Mouse (Mus musculus) erythroblast, embryonic 14.5 days (primary cell): ENCODE data around the gene Irf5. TPM values are rescaled to one million over a fixed set of nuclear protein-coding genes. Genes with fewer than 3 reads are reported as not detected.
A peak's percentile ranks its signal among the peaks of the same experiment; 100 is the strongest.

ENCODE experiments used
- H3K27me3 ChIP-seq: 2 replicates; pipeline ENCODE4 v1.6.1; 2012; ENCODE audit warnings: inconsistent platforms; ENCODE audit not compliant: control insufficient read depth
- H3K36me3 ChIP-seq: 2 replicates; pipeline ENCODE4 v1.6.1; 2012; ENCODE audit warnings: mild to moderate bottlenecking, inconsistent platforms; ENCODE audit not compliant: control insufficient read depth
- H3K4me1 ChIP-seq: 2 replicates; pipeline ENCODE4 v1.6.1; 2012; ENCODE audit warnings: inconsistent platforms; ENCODE audit not compliant: control insufficient read depth
- H3K4me3 ChIP-seq: replicated peaks from 2 replicates; pipeline ENCODE3; 2012; ENCODE audit warnings: moderate library complexity, mild to moderate bottlenecking, inconsistent platforms
- H3K9me3 ChIP-seq: 2 replicates; pipeline ENCODE4 v1.6.1; 2012; ENCODE audit warnings: low read length, inconsistent platforms, mixed read lengths; ENCODE audit not compliant: control insufficient read depth
- GATA1 ChIP-seq: IDR thresholded peaks from 2 replicates; pipeline ENCODE4 v1.6.1; 2012; ENCODE audit warnings: low read length, inconsistent platforms, mixed read lengths
- TAL1 ChIP-seq: IDR thresholded peaks from 3 replicates; pipeline ENCODE4 v1.6.1; 2012; ENCODE audit warnings: low read length, inconsistent platforms, mixed read lengths
- polyA plus RNA-seq: library from polyadenylated mRNA; stranded (reverse); fragments of >175 nt; gene quantifications from 2 replicates; pipeline ENCODE4 v1.2.3, GENCODE M21; 2012

Irf5 gene
- polyA plus RNA-seq, 1 experiment: 0.16 TPM

DNA sequence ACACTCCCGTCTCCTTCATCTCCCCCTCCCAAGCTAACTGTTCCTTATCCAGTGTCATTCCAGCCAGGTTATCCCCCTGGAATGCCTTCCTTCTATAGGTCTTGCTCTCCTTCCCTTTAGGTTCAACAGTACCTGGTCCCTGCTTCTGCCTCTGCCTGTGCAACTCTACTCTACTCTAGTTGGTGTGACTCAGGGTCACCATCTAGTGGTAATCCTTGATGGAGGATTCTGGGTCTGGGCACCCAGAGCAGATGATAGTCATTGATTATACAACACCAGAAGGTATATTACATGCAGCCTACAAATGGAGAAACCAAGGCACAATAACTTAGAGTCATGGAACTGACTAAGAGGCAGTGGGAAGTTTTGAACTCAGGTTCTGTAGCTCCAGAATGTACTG lies 24.8 kb upstream of the Irf5 start:
- Histone ChIP-seq H3K36me3 (no peaks in the 10 kb centered on the region), H3K9me3 (no peaks in the 10 kb centered on the region), H3K27me3 (peaks cover 37% of the 10 kb centered on the region), H3K4me3 (no peak overlapping the region), H3K4me1 (peaks cover 24% of the 10 kb centered on the region)
- TF ChIP-seq TAL1 (no peak), GATA1 (no peak)

DNA sequence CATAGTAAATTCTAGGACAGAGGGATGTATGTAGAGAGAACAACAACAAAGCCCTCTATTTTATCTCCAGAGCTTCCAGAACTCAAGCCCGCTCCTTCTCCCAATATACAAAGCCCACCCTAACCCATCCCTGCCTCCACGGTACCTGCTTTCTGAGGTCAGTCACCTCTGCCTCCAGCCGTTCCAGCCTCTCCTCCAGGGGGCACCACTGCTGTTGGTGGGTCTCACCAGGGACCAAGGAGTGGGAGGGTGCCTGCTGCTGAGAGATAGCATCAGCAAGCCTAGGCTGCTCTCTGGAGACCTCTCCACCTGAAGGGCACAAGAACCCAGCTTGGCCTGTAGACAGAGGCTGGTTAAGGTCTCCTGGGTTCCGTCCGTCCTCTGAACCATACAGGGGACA lies 20.9 kb upstream of the Irf5 start:
- no peaks in the 10 kb centered on the region for H3K9me3 ChIP-seq
- H3K4me3 ChIP-seq: no peak overlapping the region
- TF ChIP-seq TAL1: no peak
- no peak for TF ChIP-seq GATA1
- peaks cover 13% of the 10 kb centered on the region for H3K4me1 ChIP-seq
- H3K27me3 ChIP-seq: peaks cover 52% of the 10 kb centered on the region
- no peaks in the 10 kb centered on the region for H3K36me3 ChIP-seq

- H3K4me3 ChIP-seq: no peak overlapping the region
- H3K9me3 ChIP-seq: no peaks in the 10 kb centered on the region
- H3K36me3 ChIP-seq: no peaks in the 10 kb centered on the region
- H3K27me3 ChIP-seq: peaks cover 54% of the 10 kb centered on the region
- H3K4me1 ChIP-seq: peaks cover 4% of the 10 kb centered on the region
- TF ChIP-seq GATA1 (no peak), TAL1 (no peak)
Observed at GRCm38 (mm10) chr6:29506834-29507233, 19.6 kb upstream of the Irf5 start.

DNA sequence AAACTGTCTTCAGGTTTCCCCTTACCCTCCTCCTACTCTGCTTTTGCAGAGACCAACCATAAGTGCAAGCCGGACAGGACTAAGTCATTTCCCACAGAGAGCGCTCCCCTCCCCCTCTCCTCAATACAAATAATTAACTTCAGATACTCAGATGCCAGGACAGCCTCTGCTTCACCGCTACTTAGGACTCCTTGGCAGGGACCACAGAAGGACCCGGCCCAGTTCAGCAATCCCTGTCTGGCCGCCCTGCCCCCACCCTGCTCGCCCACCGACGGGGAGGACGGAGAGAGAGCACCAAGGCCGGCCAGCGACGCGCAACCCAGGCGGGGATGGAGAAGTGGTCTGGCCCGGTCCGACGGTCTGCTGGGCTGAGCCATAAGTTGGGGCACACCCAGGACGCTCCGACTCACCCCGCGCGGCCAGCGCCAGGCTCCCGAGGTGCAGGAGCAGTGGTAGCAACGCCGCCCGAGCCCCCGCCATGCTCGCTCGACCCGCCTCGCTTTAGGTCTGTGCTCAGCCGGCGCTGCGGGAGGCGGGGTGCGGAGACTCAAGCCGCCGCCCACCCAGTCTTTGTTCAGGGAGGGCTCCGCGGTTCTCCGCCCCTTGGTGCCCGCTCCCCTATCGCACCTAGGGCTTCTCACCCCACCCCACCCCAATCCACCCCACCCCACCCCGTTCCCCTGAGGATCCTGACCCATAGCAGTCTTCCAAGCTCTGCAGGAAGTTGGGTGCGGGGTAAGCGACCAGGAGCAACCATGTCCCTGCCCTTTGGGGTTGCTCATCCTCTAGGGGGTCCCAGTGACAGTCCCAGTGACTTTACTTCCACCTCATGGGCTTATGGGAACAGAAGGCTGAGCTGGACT lies 18.7 kb upstream of the Irf5 start, which contains the start of gene Kcp:
Kcp (minus strand) TSS at position 506 of the 863 bp plus-strand sequence.
- Histone ChIP-seq H3K4me1 (peaks cover 4% of the 10 kb centered on the region), H3K4me3 (peak within 1 kb of the TSS; percentile 48), H3K9me3 (no peaks in the 10 kb centered on the region), H3K36me3 (no peaks in the 10 kb centered on the region), H3K27me3 (peaks cover 54% of the 10 kb centered on the region)
- TF ChIP-seq GATA1 (no peak), TAL1 (no peak)

- TF ChIP-seq TAL1 (no peak), GATA1 (no peak)
- H3K27me3 ChIP-seq: peaks cover 53% of the 10 kb centered on the region
- H3K36me3 ChIP-seq: no peaks in the 10 kb centered on the region
- no peak overlapping the region for H3K4me3 ChIP-seq
- H3K9me3 ChIP-seq: no peaks in the 10 kb centered on the region
- H3K4me1 ChIP-seq: peaks cover 7% of the 10 kb centered on the region
Observed at GRCm38 (mm10) chr6:29509086-29509485, 17.3 kb upstream of the Irf5 start.

GRCm38 (mm10) chr6:29513284-29513683 lies 13.1 kb upstream of the Irf5 start:
- Histone ChIP-seq H3K4me3 (no peak overlapping the region), H3K27me3 (peaks cover 20% of the 10 kb centered on the region), H3K9me3 (no peaks in the 10 kb centered on the region), H3K36me3 (no peaks in the 10 kb centered on the region), H3K4me1 (peaks cover 3% of the 10 kb centered on the region; the same call in 1 of the 2 replicates)
- TF ChIP-seq TAL1 (no peak), GATA1 (no peak)

DNA sequence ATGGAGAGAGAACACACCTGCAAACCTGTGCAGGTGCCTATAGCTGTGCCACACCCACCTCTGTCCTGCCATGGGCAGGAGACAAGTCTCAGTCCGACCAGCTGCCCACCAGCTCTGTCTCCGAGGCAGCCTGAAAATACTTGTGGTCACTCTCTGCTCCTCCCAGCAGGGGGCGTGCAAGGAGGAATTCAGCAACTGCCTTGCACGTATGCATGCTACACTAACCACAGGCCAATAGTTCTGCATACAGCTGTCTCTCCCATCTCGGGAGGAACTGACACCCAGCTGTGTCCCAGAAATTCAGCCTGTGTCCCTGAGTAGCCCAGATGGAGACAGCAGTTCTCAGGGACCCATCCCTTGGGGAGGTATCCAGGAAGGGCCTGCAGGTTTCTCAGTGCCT lies 9.3 kb upstream of the Irf5 start:
- Histone ChIP-seq H3K4me3 (no peak overlapping the region), H3K36me3 (no peaks in the 10 kb centered on the region), H3K4me1 (peaks cover 3% of the 10 kb centered on the region; the same call in 1 of the 2 replicates), H3K27me3 (no peaks in the 10 kb centered on the region; the same call in 1 of the 2 replicates), H3K9me3 (peaks cover 4% of the 10 kb centered on the region; the same call in 1 of the 2 replicates)
- no peak for TF ChIP-seq GATA1
- no peak for TF ChIP-seq TAL1

DNA sequence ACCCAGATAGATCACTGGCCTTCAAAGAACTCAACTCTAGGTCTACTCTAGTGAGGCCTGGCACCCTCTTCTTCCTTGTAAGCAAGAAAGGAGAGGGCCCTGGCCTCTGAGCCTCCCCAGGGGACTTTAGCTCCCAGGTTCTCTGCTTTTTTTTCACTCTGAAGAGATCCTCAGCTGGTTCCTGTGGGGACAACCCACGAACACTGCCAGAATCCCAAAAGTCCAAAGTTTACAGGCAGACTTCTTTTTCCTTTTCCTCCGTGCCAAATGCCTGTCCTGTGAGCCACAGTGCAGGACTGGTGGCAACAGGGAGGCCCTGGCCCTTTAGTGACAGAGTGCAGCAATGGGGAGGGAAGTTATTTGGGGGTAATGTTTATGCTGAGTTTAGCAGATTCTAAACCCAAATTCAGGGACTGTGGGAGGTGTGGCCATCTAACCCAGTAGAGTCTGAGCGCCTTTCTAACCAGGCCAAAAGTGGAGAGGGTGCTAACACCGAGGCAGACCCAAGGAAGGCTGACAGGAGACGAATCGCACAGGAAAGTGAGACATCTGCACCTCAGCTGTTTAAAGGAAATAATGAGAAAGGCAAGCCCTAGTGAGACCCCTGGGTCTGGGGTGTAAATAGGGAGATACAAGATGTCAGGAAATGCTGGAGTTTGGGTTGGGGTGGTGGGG lies 3.7 kb upstream of the Irf5 start:
- no peak overlapping the region for H3K4me3 ChIP-seq
- TF ChIP-seq TAL1 (no peak), GATA1 (no peak)
- H3K36me3 ChIP-seq: no peaks in the 10 kb centered on the region
- H3K4me1 ChIP-seq: no peaks in the 10 kb centered on the region; the same call in 1 of the 2 replicates
- peaks cover 42% of the 10 kb centered on the region for H3K27me3 ChIP-seq
- peaks cover 4% of the 10 kb centered on the region; the same call in 1 of the 2 replicates for H3K9me3 ChIP-seq
